Mouse (Mus musculus) testis, adult 2 months (tissue): Measurements from ENCODE around the gene Tnr. TPM values are rescaled to one million over a fixed set of nuclear protein-coding genes. Genes with fewer than 3 reads are reported as not detected.

Experiments used
- H3K27ac ChIP-seq: fragments of 200-500 bp; 2 replicates; pipeline ENCODE4 v1.5.1; 2012; ENCODE audit warnings: low read depth, low read length; ENCODE audit not compliant: control insufficient read depth, insufficient read depth
- H3K27me3 ChIP-seq: fragments of 200-500 bp; 2 replicates; pipeline ENCODE4 v1.6.1; 2012; ENCODE audit warnings: mild to moderate bottlenecking, low read length, moderate library complexity; ENCODE audit not compliant: control insufficient read depth, insufficient read depth
- H3K36me3 ChIP-seq: fragments of 200-500 bp; 2 replicates; pipeline ENCODE4 v1.6.1; 2012; ENCODE audit warnings: mild to moderate bottlenecking, low read length; ENCODE audit not compliant: control insufficient read depth, insufficient read depth
- H3K4me1 ChIP-seq: fragments of 200-500 bp; 2 replicates; pipeline ENCODE4 v1.6.1; 2012; ENCODE audit warnings: low read length; ENCODE audit not compliant: control insufficient read depth, insufficient read depth
- H3K4me3 ChIP-seq: fragments of 200-500 bp; 2 replicates; pipeline ENCODE4 v1.5.1; 2012; ENCODE audit warnings: low read depth, mild to moderate bottlenecking, low read length, moderate library complexity, mixed read lengths; ENCODE audit not compliant: control insufficient read depth
- CTCF ChIP-seq: fragments of 200-500 bp; IDR thresholded peaks from 2 replicates; pipeline ENCODE4 v1.5.1; 2012; ENCODE audit warnings: low read depth, mild to moderate bottlenecking, inconsistent platforms, low read length, moderate library complexity; ENCODE audit not compliant: control insufficient read depth, insufficient read depth, insufficient replicate concordance
- POLR2A ChIP-seq: fragments of 200-500 bp; IDR thresholded peaks from 2 replicates; pipeline ENCODE4 v1.6.1; 2012; ENCODE audit warnings: low read depth, mild to moderate bottlenecking, inconsistent platforms, low read length, moderate library complexity; ENCODE audit not compliant: control insufficient read depth
- polyA plus RNA-seq: library from polyadenylated mRNA; depleted of rRNA; stranded (reverse); fragments of >200 nt; gene quantifications from 2 replicates; pipeline ENCODE4 v1.2.3, GENCODE M21; 2012

Tnr gene
- polyA plus RNA-seq, 1 experiment: 0.05 TPM

DNA sequence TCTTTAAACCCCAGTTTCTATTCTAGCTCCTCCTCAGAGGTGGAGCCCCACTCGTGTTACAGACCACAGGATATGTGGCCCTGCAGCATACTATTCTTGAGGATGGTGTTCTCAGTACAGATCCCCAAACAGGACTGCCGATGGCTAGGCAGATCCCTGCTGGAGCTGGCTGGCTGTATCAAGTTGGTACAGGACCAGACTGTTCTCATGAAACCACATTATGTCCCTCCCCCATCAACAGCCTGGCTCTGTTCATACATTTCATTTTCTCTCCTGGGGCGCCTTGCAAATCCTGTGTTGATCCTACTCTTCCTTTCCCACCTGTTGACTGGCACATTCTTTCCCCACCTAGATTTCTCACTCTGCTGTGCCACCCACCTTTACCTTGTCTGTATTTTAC, 12.9 kb upstream of the Tnr start:
- Histone ChIP-seq H3K27ac (no peak overlapping the region), H3K36me3 (no peaks in the 10 kb centered on the region), H3K4me3 (no peak overlapping the region), H3K4me1 (no peaks in the 10 kb centered on the region), H3K27me3 (no peaks in the 10 kb centered on the region)
- TF ChIP-seq POLR2A: no peak
- TF ChIP-seq CTCF: no peak

DNA sequence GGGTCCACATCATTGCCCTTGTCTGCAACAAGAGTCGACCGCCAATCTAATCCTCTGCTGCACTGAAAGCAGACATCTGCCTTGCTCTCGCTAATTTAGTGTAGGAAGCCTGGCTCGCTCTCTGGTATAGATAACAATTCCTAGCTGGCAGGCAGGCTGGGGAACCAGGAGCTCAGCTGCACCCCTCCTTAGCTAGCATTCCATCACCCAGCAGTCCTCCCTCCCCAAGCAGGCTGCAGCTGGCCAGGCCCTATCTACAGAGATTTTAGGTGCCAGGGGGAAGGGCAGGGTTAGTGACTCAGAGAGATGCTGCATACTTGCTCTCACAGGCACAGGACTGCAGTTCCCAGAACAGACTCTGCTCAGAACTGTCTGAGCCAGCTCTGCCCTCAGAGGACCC, 5.9 kb upstream of the Tnr start:
- no peak overlapping the region for H3K27ac ChIP-seq
- no peak overlapping the region for H3K4me3 ChIP-seq
- no peaks in the 10 kb centered on the region for H3K36me3 ChIP-seq
- no peaks in the 10 kb centered on the region for H3K27me3 ChIP-seq
- no peak for TF ChIP-seq POLR2A
- TF ChIP-seq CTCF: no peak
- H3K4me1 ChIP-seq: no peaks in the 10 kb centered on the region

DNA sequence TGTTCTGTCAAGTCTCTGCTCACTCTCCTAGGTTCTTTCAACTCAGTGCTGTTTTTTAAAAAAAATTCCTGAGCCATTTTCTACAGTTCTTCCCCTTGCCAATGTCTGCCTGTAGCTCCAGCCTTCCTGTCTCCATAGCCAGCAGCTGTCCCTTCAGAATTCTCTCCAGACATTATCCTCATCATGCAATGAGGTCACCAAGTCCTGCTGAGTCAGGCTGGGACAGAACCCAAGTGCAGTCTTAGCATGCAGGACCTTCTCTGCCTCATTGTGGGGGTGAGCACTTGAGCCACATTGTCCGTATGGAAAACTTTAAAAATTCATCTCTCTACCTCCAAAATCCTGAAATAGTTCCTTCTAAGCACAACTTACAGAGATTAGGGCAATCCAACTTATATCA, 4.4 kb upstream of the Tnr start:
- Histone ChIP-seq H3K4me1 (peaks cover 5% of the 10 kb centered on the region), H3K27ac (no peak overlapping the region), H3K27me3 (no peaks in the 10 kb centered on the region), H3K4me3 (no peak overlapping the region), H3K36me3 (no peaks in the 10 kb centered on the region)
- no peak for TF ChIP-seq CTCF
- no peak for TF ChIP-seq POLR2A

DNA sequence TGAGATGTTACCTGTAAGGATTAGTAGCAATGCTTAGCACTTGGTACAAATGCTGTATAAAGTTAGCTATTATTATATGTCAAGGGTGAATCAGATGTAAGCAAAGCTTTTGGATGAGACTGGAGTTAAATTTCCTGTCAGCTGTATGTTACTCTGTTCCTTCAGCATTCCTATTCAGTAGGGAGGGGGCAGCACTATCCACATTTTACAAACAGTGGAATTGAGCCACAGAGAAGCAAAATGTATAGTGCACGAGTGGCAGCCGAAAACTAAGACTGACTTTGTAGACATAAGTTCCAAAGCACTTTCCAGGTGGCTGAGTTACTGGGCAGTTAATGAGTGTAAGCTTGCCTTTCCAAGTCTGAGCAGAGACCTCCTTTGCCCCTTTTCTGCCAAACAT, 500 bp upstream of the Tnr start:
- TF ChIP-seq CTCF (no peak), POLR2A (no peak)
- Histone ChIP-seq H3K27me3 (no peaks in the 10 kb centered on the region), H3K4me3 (no peak overlapping the region), H3K4me1 (peaks cover 6% of the 10 kb centered on the region), H3K36me3 (no peaks in the 10 kb centered on the region), H3K27ac (no peak overlapping the region)

DNA sequence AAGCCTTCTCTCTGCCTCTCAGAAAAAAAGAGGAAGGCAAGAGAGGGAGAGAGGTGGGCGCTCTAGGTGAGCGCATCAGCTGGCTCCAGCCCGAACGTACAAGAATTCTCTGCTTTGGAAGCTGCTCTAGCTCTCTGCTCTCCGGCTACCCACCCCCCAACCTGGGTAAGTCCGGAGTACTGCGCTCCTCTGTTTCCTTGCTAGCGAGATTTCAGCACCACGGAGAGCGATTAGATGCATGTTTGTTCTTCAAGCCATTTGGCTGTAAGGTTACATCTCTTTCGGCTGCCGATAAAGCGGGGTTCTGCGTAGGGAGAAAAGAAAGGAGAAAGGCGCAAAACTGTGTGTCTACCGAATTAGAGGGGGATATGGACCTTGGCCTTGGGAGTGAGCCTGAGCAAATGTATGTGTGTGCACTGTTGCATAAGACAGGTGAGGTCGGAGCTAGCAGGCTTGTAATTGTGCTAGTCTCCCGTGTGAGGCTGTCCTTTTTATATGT, 531 bp downstream of the Tnr start:
- no peak for TF ChIP-seq CTCF
- TF ChIP-seq POLR2A: no peak
- Histone ChIP-seq H3K27ac (no peak overlapping the region), H3K36me3 (no peaks in the 10 kb centered on the region), H3K4me3 (no peak overlapping the region), H3K4me1 (peaks cover 6% of the 10 kb centered on the region), H3K27me3 (no peaks in the 10 kb centered on the region)

DNA sequence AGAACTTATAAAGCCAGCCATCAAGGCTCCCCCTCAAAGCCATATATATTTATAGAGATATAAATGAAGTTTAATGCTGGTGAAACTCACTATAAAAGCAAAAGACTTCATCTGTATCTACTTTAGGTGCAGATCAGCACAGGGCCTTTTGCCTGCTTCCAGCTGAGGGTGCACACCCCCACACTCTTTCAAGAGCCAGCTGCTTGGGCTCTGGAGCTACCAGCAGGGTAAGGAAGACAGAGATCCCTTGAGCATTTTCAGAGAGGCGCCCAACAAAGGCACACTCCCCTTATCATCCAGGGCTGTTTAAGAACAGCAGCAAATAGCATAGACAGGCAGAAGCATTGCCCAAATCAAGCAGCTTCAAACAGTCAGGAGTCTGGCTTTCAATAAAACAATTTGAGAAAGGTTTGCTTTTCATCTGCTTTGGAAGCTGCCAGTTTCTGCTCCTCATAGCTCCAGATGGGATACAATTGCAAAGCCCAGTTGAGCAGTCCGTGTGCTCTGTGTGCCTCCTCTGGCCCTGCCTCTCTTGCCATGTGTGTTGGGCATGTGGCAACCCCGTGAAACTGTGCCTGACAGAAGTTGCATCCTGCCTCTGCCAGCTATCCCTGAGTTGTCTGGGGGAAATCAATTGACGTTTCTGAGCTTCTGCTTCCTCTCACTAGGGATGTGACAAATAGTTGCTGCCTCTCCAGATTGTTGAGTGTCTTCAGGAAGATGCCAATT, 9.4 kb downstream of the Tnr start:
- H3K4me1 ChIP-seq: no peaks in the 10 kb centered on the region
- no peak overlapping the region for H3K4me3 ChIP-seq
- H3K36me3 ChIP-seq: no peaks in the 10 kb centered on the region
- no peak overlapping the region for H3K27ac ChIP-seq
- no peaks in the 10 kb centered on the region for H3K27me3 ChIP-seq
- TF ChIP-seq POLR2A (no peak), CTCF (no peak)

DNA sequence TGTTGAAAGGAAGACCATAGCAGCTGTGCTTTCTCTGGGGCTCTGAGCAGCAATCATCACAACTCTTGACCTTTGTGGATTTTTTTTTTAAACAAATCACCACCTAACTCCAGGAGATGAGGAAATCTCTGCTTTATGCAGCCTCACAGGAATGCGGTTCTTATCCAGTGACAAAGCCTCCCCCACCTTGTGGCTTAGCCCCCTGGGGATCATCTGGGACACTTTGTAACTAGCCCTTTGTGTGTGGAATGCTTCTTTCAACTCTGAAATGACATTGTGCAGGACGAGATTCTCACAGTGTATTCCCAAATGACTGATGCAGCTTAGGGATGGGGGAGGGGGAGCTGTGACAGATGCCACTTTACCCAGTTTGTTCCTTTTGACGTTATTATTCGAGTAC, 12.0 kb downstream of the Tnr start:
- H3K27ac ChIP-seq: no peak overlapping the region
- no peak overlapping the region for H3K4me3 ChIP-seq
- H3K36me3 ChIP-seq: no peaks in the 10 kb centered on the region
- H3K4me1 ChIP-seq: no peaks in the 10 kb centered on the region
- H3K27me3 ChIP-seq: no peaks in the 10 kb centered on the region
- TF ChIP-seq POLR2A: no peak
- no peak for TF ChIP-seq CTCF
